Mouse (Mus musculus): ENCODE data around the gene Ctsa. TPM values are rescaled to one million over a fixed set of nuclear protein-coding genes. Genes with fewer than 3 reads are reported as not detected.

The Ctsa gene
- polyA plus RNA-seq, 1 experiment from 2014 or later, result 65.4 TPM

DNA sequence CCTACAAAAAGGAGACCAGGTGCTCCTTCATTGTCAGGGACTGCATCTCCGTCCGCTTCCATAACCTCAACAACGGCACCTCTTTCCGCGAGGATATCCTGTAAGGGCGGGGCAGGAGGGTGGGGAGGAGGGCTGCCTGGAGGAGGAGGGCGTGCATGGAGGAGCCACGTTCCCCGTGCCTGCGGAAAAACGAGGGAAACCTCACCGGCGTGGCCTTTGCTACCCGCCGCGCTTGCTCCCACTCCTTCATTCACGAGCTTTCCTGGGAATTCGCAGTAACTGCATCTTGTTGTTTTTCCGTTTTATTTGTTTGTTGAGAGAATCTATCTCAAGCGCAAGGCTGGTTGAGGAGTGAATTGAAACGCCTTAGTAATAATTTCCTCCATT lies 27.3 kb upstream of the Ctsa start:
- Histone ChIP-seq H3K9ac (peak overlapping the region; percentile 90), H3K27me3 (no peaks in the 10 kb centered on the region), H3K36me3 (peaks cover 37% of the 10 kb centered on the region), H3K27ac (peak overlapping the region; percentile 99), H3K4me1 (replicated peaks) (peaks cover 35% of the 10 kb centered on the region), H3K4me3 (replicated peaks) (peak overlapping the region; percentile 86), H3K4me2 (peak overlapping the region; percentile 92), H3K9me3 (replicated peaks) (no peaks in the 10 kb centered on the region)
- under 1% methylated on average over 21 of the region's 21 CpGs for WGBS (ENCODE audit: insufficient replicate concordance)
- DNase-seq, result no peak
- ATAC-seq (ENCODE audit: low read depth), result peak; percentile 78

DNA sequence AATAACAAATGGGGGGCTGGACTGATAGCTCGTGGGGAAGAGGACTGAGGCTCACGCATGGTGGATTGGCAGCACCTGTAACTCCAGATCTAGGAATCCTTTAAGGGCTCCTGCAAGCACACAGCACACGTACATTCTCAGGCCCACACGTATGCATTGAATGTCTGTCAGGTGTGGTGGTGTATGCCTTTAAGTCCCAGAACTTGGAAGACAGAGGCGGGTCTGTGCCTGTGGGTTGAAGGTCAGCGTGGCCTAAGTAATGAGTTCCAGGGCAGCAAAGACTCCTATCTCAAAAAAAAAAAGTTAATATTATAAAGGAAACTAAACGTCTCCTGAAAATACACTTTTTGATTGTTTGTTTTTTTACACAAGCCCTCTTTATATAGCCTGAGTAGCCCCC lies 26.1 kb upstream of the Ctsa start:
- Histone ChIP-seq H3K27me3 (no peaks in the 10 kb centered on the region), H3K9ac (peak overlapping the region; percentile 90; the same call in 1 of the 2 replicates), H3K9me3 (replicated peaks) (no peaks in the 10 kb centered on the region), H3K4me2 (peak overlapping the region; percentile 92), H3K27ac (peak overlapping the region; percentile 16; the same call in 1 of the 2 replicates), H3K36me3 (peaks cover 26% of the 10 kb centered on the region), H3K4me3 (replicated peaks) (peak overlapping the region; percentile 86; the same call in 1 of the 2 replicates), H3K4me1 (replicated peaks) (peaks cover 35% of the 10 kb centered on the region)
- ATAC-seq (ENCODE audit: low read depth) (no peak), DNase-seq (no peak)
- WGBS (ENCODE audit: insufficient replicate concordance), result 70% methylated on average over 7 of the region's 7 CpGs

GRCm38 (mm10) chr2:164813557-164813956 lies 19.1 kb upstream of the Ctsa start:
- H3K9ac ChIP-seq, result no peak overlapping the region
- H3K27ac ChIP-seq, result no peak overlapping the region
- ATAC-seq (ENCODE audit: low read depth) (no peak), DNase-seq (no peak)
- no peaks in the 10 kb centered on the region for H3K9me3 ChIP-seq (replicated peaks)
- no peak overlapping the region for H3K4me3 ChIP-seq (replicated peaks)
- H3K4me1 ChIP-seq (replicated peaks), result peaks cover 35% of the 10 kb centered on the region
- WGBS (ENCODE audit: insufficient replicate concordance), result 67% methylated on average over 2 of the region's 2 CpGs
- H3K27me3 ChIP-seq, result no peaks in the 10 kb centered on the region
- no peak overlapping the region for H3K4me2 ChIP-seq
- H3K36me3 ChIP-seq, result peaks cover 22% of the 10 kb centered on the region

DNA sequence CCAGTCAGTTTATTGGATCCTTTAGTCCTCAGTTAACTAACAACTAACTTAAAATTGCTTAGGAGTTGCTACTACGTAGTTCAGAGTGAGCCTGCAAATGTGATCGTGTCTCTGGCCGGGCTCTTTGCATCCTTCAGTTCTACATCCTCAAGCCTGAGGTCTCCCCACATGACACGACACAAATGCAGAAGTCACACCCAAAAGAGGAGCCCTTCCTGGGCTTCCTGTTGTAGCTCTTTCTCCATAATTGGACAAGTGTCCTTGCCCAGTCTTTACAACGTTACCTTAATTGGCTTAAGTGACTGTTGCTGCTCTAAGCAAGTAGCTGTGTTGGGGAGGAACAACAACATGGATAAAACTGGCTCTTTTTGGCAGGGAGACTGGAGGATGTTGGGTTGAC lies 17.3 kb upstream of the Ctsa start:
- no peak overlapping the region for H3K4me3 ChIP-seq (replicated peaks)
- peak overlapping the region; percentile 69 for H3K27ac ChIP-seq
- H3K9me3 ChIP-seq (replicated peaks), result no peaks in the 10 kb centered on the region
- peaks cover 35% of the 10 kb centered on the region for H3K4me1 ChIP-seq (replicated peaks)
- H3K4me2 ChIP-seq, result peak overlapping the region; percentile 31
- ATAC-seq (ENCODE audit: low read depth) (peak; percentile 52), DNase-seq (no peak)
- peaks cover 16% of the 10 kb centered on the region for H3K36me3 ChIP-seq
- H3K27me3 ChIP-seq, result no peaks in the 10 kb centered on the region
- H3K9ac ChIP-seq, result peak overlapping the region; percentile 11; the same call in 1 of the 2 replicates
- WGBS (ENCODE audit: insufficient replicate concordance), result 61% methylated on average over 5 of the region's 5 CpGs

DNA sequence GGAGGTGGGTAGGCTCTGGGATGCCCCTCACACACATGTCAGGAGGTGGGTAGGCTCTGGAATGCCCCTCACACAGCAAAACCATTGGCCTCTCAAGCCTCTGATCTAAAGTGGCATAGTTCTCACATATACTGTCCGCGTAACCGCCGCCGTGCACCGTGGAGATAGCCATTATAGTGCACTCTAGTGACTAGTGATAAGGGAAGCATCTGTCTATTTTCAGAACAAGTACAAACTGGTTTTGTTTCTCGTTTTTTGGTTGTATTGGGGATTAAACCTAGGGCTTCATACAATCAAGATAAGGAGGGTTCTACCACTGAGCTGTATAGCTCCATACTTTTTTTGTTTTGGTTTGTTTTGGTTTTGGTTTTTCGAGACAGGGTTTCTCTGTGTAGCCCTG lies 16.9 kb upstream of the Ctsa start:
- H3K27ac ChIP-seq, result peak overlapping the region; percentile 69

DNA sequence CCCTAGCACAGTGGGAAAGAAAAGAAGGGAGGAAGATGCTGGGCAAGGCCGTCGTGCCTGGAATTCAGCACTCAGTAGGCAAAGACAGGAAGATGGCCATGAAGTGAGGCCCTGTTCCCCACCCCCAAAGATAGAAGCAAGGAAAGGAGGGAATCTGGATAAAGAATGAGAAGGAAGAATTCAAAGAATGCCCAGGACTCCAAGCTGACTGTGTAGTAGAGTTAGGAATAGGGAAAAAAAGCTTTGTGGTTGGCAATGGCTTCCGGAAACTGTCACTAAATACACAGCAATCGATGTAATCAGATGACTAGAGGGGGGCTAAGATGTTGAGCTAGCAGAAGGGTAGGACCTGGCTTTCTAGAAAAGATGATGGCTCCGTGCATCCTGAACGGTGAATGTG lies 15.5 kb upstream of the Ctsa start:
- peaks cover 40% of the 10 kb centered on the region for H3K4me1 ChIP-seq (replicated peaks)
- no peak for ATAC-seq (ENCODE audit: low read depth)
- no peak for DNase-seq
- H3K9me3 ChIP-seq (replicated peaks), result no peaks in the 10 kb centered on the region
- H3K36me3 ChIP-seq, result peaks cover 28% of the 10 kb centered on the region
- no peak overlapping the region for H3K4me2 ChIP-seq
- 76% methylated on average over 6 of the region's 6 CpGs for WGBS (ENCODE audit: insufficient replicate concordance)
- no peak overlapping the region for H3K9ac ChIP-seq
- no peak overlapping the region for H3K27ac ChIP-seq
- no peak overlapping the region for H3K4me3 ChIP-seq (replicated peaks)
- no peaks in the 10 kb centered on the region for H3K27me3 ChIP-seq

More for the DNA sequence above, 16.9 kb upstream of the Ctsa start:
- WGBS (ENCODE audit: insufficient replicate concordance), result 55% methylated on average over 8 of the region's 8 CpGs
- H3K27me3 ChIP-seq, result no peaks in the 10 kb centered on the region
- peak overlapping the region; percentile 11; the same call in 1 of the 2 replicates for H3K9ac ChIP-seq
- ATAC-seq (ENCODE audit: low read depth), result peak; percentile 79
- H3K4me1 ChIP-seq (replicated peaks), result peaks cover 35% of the 10 kb centered on the region
- peaks cover 21% of the 10 kb centered on the region for H3K36me3 ChIP-seq
- peak; percentile 50 for DNase-seq
- H3K9me3 ChIP-seq (replicated peaks), result no peaks in the 10 kb centered on the region
- H3K4me3 ChIP-seq (replicated peaks), result no peak overlapping the region
- peak overlapping the region; percentile 31 for H3K4me2 ChIP-seq

DNA sequence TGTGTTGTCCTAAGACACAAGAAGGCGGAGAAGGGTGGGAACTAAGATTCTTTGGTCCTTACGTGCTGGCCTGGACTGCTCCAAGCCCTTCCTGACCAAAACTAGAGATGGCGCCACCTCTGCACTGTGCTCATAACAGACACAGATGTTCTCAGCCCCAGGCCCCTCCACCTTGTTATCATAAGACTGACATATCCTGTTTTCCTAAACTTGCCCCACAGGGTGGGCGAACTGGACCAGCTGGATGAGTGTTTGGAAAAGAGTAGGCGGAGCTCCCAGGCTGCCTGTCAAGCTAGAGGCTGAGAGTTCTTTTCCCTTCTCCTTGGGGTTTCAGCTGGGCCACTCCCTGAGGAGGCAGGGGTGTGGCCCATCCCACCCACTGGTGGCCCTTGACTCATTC lies 15.0 kb upstream of the Ctsa start:
- ATAC-seq (ENCODE audit: low read depth) (no peak), DNase-seq (no peak)
- 72% methylated on average over 5 of the region's 5 CpGs for WGBS (ENCODE audit: insufficient replicate concordance)

DNA sequence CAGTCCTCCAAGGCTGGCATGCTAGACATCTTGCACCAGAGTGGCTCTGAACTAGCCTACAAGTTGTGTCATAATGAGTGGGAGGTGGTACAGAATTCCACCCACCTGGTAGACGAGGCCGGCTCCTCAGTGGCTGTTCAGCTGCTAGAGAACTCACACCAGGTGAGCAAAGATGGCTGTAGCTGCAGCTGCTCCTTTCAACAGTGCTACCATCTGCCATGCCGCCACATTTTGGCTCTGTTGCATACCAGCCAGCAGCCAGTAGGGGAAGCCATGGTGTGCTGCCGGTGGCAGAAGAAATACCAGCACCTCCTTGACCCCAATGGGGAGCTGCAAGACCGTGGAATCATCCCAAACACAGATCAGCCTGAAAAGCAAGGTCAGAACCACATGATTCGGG lies 11.6 kb upstream of the Ctsa start:
- Histone ChIP-seq H3K27ac (no peak overlapping the region), H3K27me3 (no peaks in the 10 kb centered on the region), H3K4me2 (no peak overlapping the region), H3K36me3 (peaks cover 34% of the 10 kb centered on the region), H3K4me3 (replicated peaks) (no peak overlapping the region), H3K4me1 (replicated peaks) (peaks cover 41% of the 10 kb centered on the region), H3K9me3 (replicated peaks) (no peaks in the 10 kb centered on the region), H3K9ac (no peak overlapping the region)
- WGBS (ENCODE audit: insufficient replicate concordance), result 83% methylated on average over 6 of the region's 6 CpGs
- ATAC-seq (ENCODE audit: low read depth), result no peak
- DNase-seq, result no peak

More for the DNA sequence above, 15.0 kb upstream of the Ctsa start:
- Histone ChIP-seq H3K9me3 (replicated peaks) (no peaks in the 10 kb centered on the region), H3K4me1 (replicated peaks) (peaks cover 43% of the 10 kb centered on the region), H3K36me3 (peaks cover 25% of the 10 kb centered on the region), H3K4me2 (no peak overlapping the region), H3K9ac (no peak overlapping the region), H3K27ac (no peak overlapping the region), H3K27me3 (no peaks in the 10 kb centered on the region), H3K4me3 (replicated peaks) (no peak overlapping the region)

DNA sequence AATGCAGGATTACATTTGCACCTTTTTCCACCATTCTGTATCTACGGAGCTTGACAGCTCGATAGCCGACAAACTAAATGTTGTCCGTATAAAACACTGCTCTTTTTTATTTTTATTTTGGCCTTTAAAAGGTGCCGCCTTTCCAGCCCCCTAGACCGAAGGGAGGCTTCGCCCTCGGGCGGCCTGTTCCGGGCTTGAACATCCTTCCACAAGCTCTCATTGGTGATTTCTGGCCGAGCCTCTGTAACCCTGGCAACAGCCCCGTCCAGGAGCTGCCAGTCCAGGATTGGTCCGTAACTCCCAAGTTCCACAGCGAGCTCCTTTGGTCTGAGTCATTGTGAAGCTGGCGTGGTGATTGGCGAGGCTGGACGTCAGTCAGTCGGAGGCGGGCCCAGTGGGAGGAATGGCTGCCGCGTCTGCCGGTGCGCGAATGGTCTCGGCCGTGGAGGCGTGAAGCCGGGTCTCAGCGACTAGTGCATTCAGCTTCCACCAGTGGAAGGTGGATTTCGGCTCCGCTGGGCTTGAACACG lies 10.0 kb upstream of the Ctsa start, which contains the start of gene Zswim1:
Gene Zswim1, plus strand, starts transcription at position 51 of the 530 bp plus-strand sequence.
- H3K36me3 ChIP-seq, result peaks cover 48% of the 10 kb centered on the region
- H3K4me3 ChIP-seq (replicated peaks), result peak within 1 kb of the TSS; percentile 72
- no peaks in the 10 kb centered on the region for H3K27me3 ChIP-seq
- peak; percentile 99 for ATAC-seq (ENCODE audit: low read depth)
- H3K27ac ChIP-seq, result peak within 1 kb of the TSS; percentile 66
- H3K9ac ChIP-seq, result peak within 1 kb of the TSS; percentile 79
- 2% methylated on average over 32 of the region's 32 CpGs for WGBS (ENCODE audit: insufficient replicate concordance)
- peak within 1 kb of the TSS; percentile 84 for H3K4me2 ChIP-seq
- peaks cover 42% of the 10 kb centered on the region for H3K4me1 ChIP-seq (replicated peaks)
- peak; percentile 99 for DNase-seq
- no peaks in the 10 kb centered on the region for H3K9me3 ChIP-seq (replicated peaks)

GRCm38 (mm10) chr2:164823181-164823585 lies 9.5 kb upstream of the Ctsa start:
- DNase-seq, result peak; percentile 42
- Histone ChIP-seq H3K27me3 (no peaks in the 10 kb centered on the region), H3K4me2 (peak overlapping the region; percentile 84), H3K4me1 (replicated peaks) (peaks cover 39% of the 10 kb centered on the region), H3K4me3 (replicated peaks) (peak overlapping the region; percentile 72), H3K9me3 (replicated peaks) (no peaks in the 10 kb centered on the region), H3K9ac (peak overlapping the region; percentile 79), H3K27ac (peak overlapping the region; percentile 66), H3K36me3 (peaks cover 51% of the 10 kb centered on the region)
- ATAC-seq (ENCODE audit: low read depth), result peak; percentile 35
- WGBS (ENCODE audit: insufficient replicate concordance), result 1% methylated on average over 10 of the region's 10 CpGs

GRCm38 (mm10) chr2:164823969-164824368 lies 8.7 kb upstream of the Ctsa start:
- Histone ChIP-seq H3K9me3 (replicated peaks) (no peaks in the 10 kb centered on the region), H3K4me2 (peak overlapping the region; percentile 84), H3K9ac (no peak overlapping the region), H3K4me3 (replicated peaks) (peak overlapping the region; percentile 72), H3K36me3 (peaks cover 51% of the 10 kb centered on the region), H3K4me1 (replicated peaks) (peaks cover 39% of the 10 kb centered on the region), H3K27me3 (no peaks in the 10 kb centered on the region), H3K27ac (no peak overlapping the region)
- 81% methylated on average over 4 of the region's 4 CpGs for WGBS (ENCODE audit: insufficient replicate concordance)
- DNase-seq (no peak), ATAC-seq (ENCODE audit: low read depth) (no peak)

DNA sequence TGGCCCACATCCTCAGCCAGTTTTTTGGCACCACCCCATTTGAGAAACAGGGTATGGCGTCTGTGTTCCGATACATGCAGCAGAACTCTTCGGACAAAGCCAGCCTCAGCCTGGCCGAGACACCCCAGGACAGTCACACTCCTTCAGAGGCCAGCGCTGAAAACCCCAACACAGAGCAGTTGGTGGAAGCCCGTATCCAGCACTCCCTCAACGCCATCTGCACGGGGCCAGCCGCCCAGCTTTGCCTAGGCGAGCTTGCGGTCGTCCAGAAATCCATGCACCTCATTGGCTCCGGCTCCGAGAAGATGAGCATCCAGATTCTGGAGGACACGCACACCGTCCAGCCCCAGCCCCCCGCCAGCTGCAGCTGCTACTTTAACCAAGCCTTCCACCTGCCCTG lies 7.2 kb upstream of the Ctsa start:
- ATAC-seq (ENCODE audit: low read depth) (no peak), DNase-seq (no peak)
- WGBS (ENCODE audit: insufficient replicate concordance), result 92% methylated on average over 17 of the region's 17 CpGs
- Histone ChIP-seq H3K36me3 (peaks cover 43% of the 10 kb centered on the region), H3K9ac (no peak overlapping the region), H3K4me1 (replicated peaks) (peaks cover 39% of the 10 kb centered on the region), H3K9me3 (replicated peaks) (no peaks in the 10 kb centered on the region), H3K4me2 (no peak overlapping the region), H3K27ac (no peak overlapping the region), H3K4me3 (replicated peaks) (no peak overlapping the region), H3K27me3 (no peaks in the 10 kb centered on the region)
